Mouse (Mus musculus) lung, postnatal 0 days (tissue): ENCODE measurements around the gene Taok2. TPM values are rescaled to one million over a fixed set of nuclear protein-coding genes. Genes with fewer than 3 reads are reported as not detected.

ENCODE experiments used
- ATAC-seq: fragments of 200-750 bp; cut with Nextera tagmentation; 2 replicates; pipeline ENCODE4 v1.8.0; 2017; ENCODE audit warnings: moderate library complexity
- DNase-seq: peaks from one replicate; pipeline ENCODE4 v3.0.0-alpha.2; 2016; ENCODE audit warnings: low spot score
- H3K27ac ChIP-seq: fragments of 300-500 bp; sonication (generic); 2 replicates; pipeline ENCODE4 v1.5.1; 2014; ENCODE audit warnings: antibody characterized with exemption, mild to moderate bottlenecking, low read length, mixed read lengths
- H3K27me3 ChIP-seq: fragments of 300-500 bp; sonication (generic); replicated peaks from 2 replicates; pipeline ENCODE4 v1.6.1; 2014; ENCODE audit warnings: low read length, mixed read lengths; ENCODE audit not compliant: insufficient read depth
- H3K36me3 ChIP-seq: fragments of 300-500 bp; sonication (generic); 2 replicates; pipeline ENCODE4 v1.6.1; 2014; ENCODE audit warnings: low read length, mixed read lengths; ENCODE audit not compliant: insufficient read depth
- H3K4me1 ChIP-seq: fragments of 300-500 bp; sonication (generic); 2 replicates; pipeline ENCODE4 v1.6.1; 2014; ENCODE audit warnings: antibody characterized with exemption, low read depth, low read length, mixed read lengths; ENCODE audit not compliant: insufficient read depth
- H3K4me2 ChIP-seq: fragments of 300-500 bp; sonication (generic); replicated peaks from 2 replicates; pipeline ENCODE4 v1.6.1; 2014; ENCODE audit warnings: low read depth, mild to moderate bottlenecking, low read length, moderate library complexity, mixed read lengths
- H3K4me3 ChIP-seq: fragments of 300-500 bp; sonication (generic); 2 replicates; pipeline ENCODE4 v1.5.1; 2014; ENCODE audit warnings: low read depth, low read length
- H3K9ac ChIP-seq: fragments of 300-500 bp; sonication (generic); replicated peaks from 2 replicates; pipeline ENCODE4 v1.6.1; 2014; ENCODE audit warnings: low read depth, mild to moderate bottlenecking
- H3K9me3 ChIP-seq: fragments of 300-500 bp; sonication (generic); 2 replicates; pipeline ENCODE4 v1.6.1; 2016; ENCODE audit warnings: low read length, mixed read lengths
- CTCF ChIP-seq: IDR thresholded peaks from 2 replicates; pipeline ENCODE4 v1.5.1; 2016; ENCODE audit warnings: antibody characterized with exemption, mild to moderate bottlenecking
- EP300 ChIP-seq: IDR thresholded peaks from 2 replicates; pipeline ENCODE4 v1.6.1; 2016; ENCODE audit warnings: antibody characterized with exemption, mild to moderate bottlenecking, control low read depth
- WGBS: fragments of 180-500 bp; shearing (Covaris S2); extraction: QIAGEN DNeasy Blood & Tissue Kit; methylation state at CpG from one replicate; pipeline ENCODE4 v1.1.7; 2014; 5-methylcytosine and 5-hydroxymethylcytosine counted together
- polyA plus RNA-seq: library from polyadenylated mRNA; unstranded; fragments of >200 nt; fragmentation: Nextera tagmentation; extraction: Ambion mirVana; gene quantifications from 2 replicates; pipeline ENCODE4 v1.2.1, GENCODE M21; 2015

Taok2 gene
- polyA plus RNA-seq, 1 experiment from 2014 or later = 36.1 TPM

- TF ChIP-seq CTCF (no peak), EP300 (no peak)
- Histone ChIP-seq H3K27ac (no peak overlapping the region), H3K4me1 (no peaks in the 10 kb centered on the region), H3K9me3 (no peaks in the 10 kb centered on the region), H3K9ac (no peak overlapping the region), H3K27me3 (peaks cover 6% of the 10 kb centered on the region; the same call in 1 of the 2 replicates), H3K36me3 (no peaks in the 10 kb centered on the region), H3K4me2 (no peak overlapping the region), H3K4me3 (no peak overlapping the region)
- DNase-seq = peak; percentile 54
- ATAC-seq = no peak
- WGBS = 19% methylated on average over 8 of the region's 8 CpGs
These were observed 59.1 kb downstream of the Taok2 start for GRCm38 (mm10) chr7:126825403-126825802.

- Histone ChIP-seq H3K4me1 (no peaks in the 10 kb centered on the region), H3K27me3 (peaks cover 6% of the 10 kb centered on the region; the same call in 1 of the 2 replicates), H3K36me3 (no peaks in the 10 kb centered on the region), H3K27ac (no peak overlapping the region), H3K9me3 (no peaks in the 10 kb centered on the region), H3K4me2 (no peak overlapping the region), H3K9ac (no peak overlapping the region), H3K4me3 (no peak overlapping the region)
- TF ChIP-seq EP300 = no peak
- TF ChIP-seq CTCF = no peak
- DNase-seq = no peak
- no peak for ATAC-seq
- 19% methylated on average over 9 of the region's 10 CpGs for WGBS
These were observed 60.6 kb downstream of the Taok2 start for GRCm38 (mm10) chr7:126823940-126824339.

- WGBS = 0% methylated on average over 7 of the region's 19 CpGs
- Histone ChIP-seq H3K4me2 (peak overlapping the region; percentile 47), H3K36me3 (no peaks in the 10 kb centered on the region), H3K4me1 (no peaks in the 10 kb centered on the region), H3K9me3 (no peaks in the 10 kb centered on the region), H3K4me3 (no peak overlapping the region), H3K27ac (no peak overlapping the region), H3K9ac (no peak overlapping the region), H3K27me3 (peaks cover 6% of the 10 kb centered on the region; the same call in 1 of the 2 replicates)
- DNase-seq (no peak), ATAC-seq (no peak)
- no peak for TF ChIP-seq CTCF
- no peak for TF ChIP-seq EP300
These were observed 61.2 kb downstream of the Taok2 start for GRCm38 (mm10) chr7:126823202-126823711.

GRCm38 (mm10) chr7:126822741-126823140 lies 61.8 kb downstream of the Taok2 start:
- DNase-seq (no peak), ATAC-seq (peak; percentile 23; the same call in 1 of the 2 replicates)
- TF ChIP-seq CTCF (no peak), EP300 (no peak)
- Histone ChIP-seq H3K9ac (no peak overlapping the region), H3K4me3 (no peak overlapping the region), H3K36me3 (no peaks in the 10 kb centered on the region), H3K4me2 (peak overlapping the region; percentile 47), H3K27ac (no peak overlapping the region), H3K9me3 (no peaks in the 10 kb centered on the region), H3K4me1 (no peaks in the 10 kb centered on the region), H3K27me3 (peaks cover 6% of the 10 kb centered on the region; the same call in 1 of the 2 replicates)
- 14% methylated on average over 9 of the region's 9 CpGs for WGBS

GRCm38 (mm10) chr7:126821835-126822511 lies 62.5 kb downstream of the Taok2 start:
- H3K27me3 ChIP-seq = peaks cover 6% of the 10 kb centered on the region; the same call in 1 of the 2 replicates
- H3K36me3 ChIP-seq = no peaks in the 10 kb centered on the region
- no peak overlapping the region for H3K9ac ChIP-seq
- H3K4me2 ChIP-seq = no peak overlapping the region
- no peaks in the 10 kb centered on the region for H3K4me1 ChIP-seq
- ATAC-seq (peak; percentile 68), DNase-seq (peak; percentile 69)
- no peak overlapping the region for H3K27ac ChIP-seq
- TF ChIP-seq EP300 (no peak), CTCF (peak; percentile 95)
- no peaks in the 10 kb centered on the region for H3K9me3 ChIP-seq
- 23% methylated on average over 7 of the region's 7 CpGs for WGBS
- H3K4me3 ChIP-seq = no peak overlapping the region

- TF ChIP-seq EP300 = no peak
- peak; percentile 18 for TF ChIP-seq CTCF
- DNase-seq = no peak
- whole genome bisulfite sequencing = 19% methylated on average over 1 of the region's 1 CpGs
These were observed 65.7 kb downstream of the Taok2 start for GRCm38 (mm10) chr7:126818818-126819217.

More at GRCm38 (mm10) chr7:126818818-126819217, 65.7 kb downstream of the Taok2 start:
- Histone ChIP-seq H3K4me1 (no peaks in the 10 kb centered on the region), H3K36me3 (no peaks in the 10 kb centered on the region), H3K4me2 (no peak overlapping the region), H3K27ac (no peak overlapping the region), H3K4me3 (no peak overlapping the region), H3K9ac (no peak overlapping the region), H3K9me3 (no peaks in the 10 kb centered on the region), H3K27me3 (no peaks in the 10 kb centered on the region; the same call in 1 of the 2 replicates)
- no peak for ATAC-seq
